Mouse (Mus musculus): ENCODE data around the gene Elfn2. TPM values are rescaled to one million over a fixed set of nuclear protein-coding genes. Genes with fewer than 3 reads are reported as not detected.

Gene Elfn2
- total RNA-seq, 4 experiments from 2014 or later, result 176 to 224 (median 201) TPM

GRCm38 (mm10) chr15:78681781-78682180 lies 36.8 kb downstream of the Elfn2 start:
- DNase-seq (ENCODE audit: low spot score in 2 of 2), result no peak

GRCm38 (mm10) chr15:78681301-78681700 lies 37.3 kb downstream of the Elfn2 start:
- DNase-seq (ENCODE audit: low spot score in 2 of 2), result no peak

GRCm38 (mm10) chr15:78680291-78680690 lies 38.3 kb downstream of the Elfn2 start:
- no peak for DNase-seq (ENCODE audit: low spot score in 2 of 2)

- DNase-seq (ENCODE audit: low spot score in 2 of 2), result no peak
These were observed 40.9 kb downstream of the Elfn2 start for GRCm38 (mm10) chr15:78677708-78678107.

- DNase-seq (ENCODE audit: low spot score in 2 of 2), result no peak
These were observed 41.6 kb downstream of the Elfn2 start for GRCm38 (mm10) chr15:78677015-78677414.

GRCm38 (mm10) chr15:78674912-78675412 lies 43.6 kb downstream of the Elfn2 start:
- DNase-seq (ENCODE audit: low spot score in 2 of 2), result no peak

- DNase-seq (ENCODE audit: low spot score in 2 of 2), result no peak
These were observed 45.1 kb downstream of the Elfn2 start for GRCm38 (mm10) chr15:78673436-78673835.

- no peak for DNase-seq (ENCODE audit: low spot score in 2 of 2)
These were observed 48.2 kb downstream of the Elfn2 start for GRCm38 (mm10) chr15:78670341-78670740.

GRCm38 (mm10) chr15:78669221-78669871 lies 49.2 kb downstream of the Elfn2 start:
- no peak for DNase-seq (ENCODE audit: low spot score in 2 of 2)

GRCm38 (mm10) chr15:78664268-78664667 lies 54.3 kb downstream of the Elfn2 start:
- DNase-seq (ENCODE audit: low spot score in 2 of 2), result no peak

GRCm38 (mm10) chr15:78651169-78651568 lies 67.4 kb downstream of the Elfn2 start:
- DNase-seq (ENCODE audit: low spot score in 2 of 2), result no peak

- DNase-seq (ENCODE audit: low spot score in 2 of 2), result no peak
These were observed 70.8 kb downstream of the Elfn2 start for GRCm38 (mm10) chr15:78647746-78648145.

- no peak for DNase-seq (ENCODE audit: low spot score in 2 of 2)
These were observed 74.0 kb downstream of the Elfn2 start for GRCm38 (mm10) chr15:78644606-78645005.

GRCm38 (mm10) chr15:78643633-78644032 lies 74.9 kb downstream of the Elfn2 start:
- no peak for DNase-seq (ENCODE audit: low spot score in 2 of 2)

GRCm38 (mm10) chr15:78635231-78635630 lies 83.3 kb downstream of the Elfn2 start:
- DNase-seq (ENCODE audit: low spot score in 2 of 2), result no peak

- peak; percentile 64 to 66 for DNase-seq (ENCODE audit: low spot score in 2 of 2)
These were observed 84.4 kb downstream of the Elfn2 start for GRCm38 (mm10) chr15:78634095-78634737.

- DNase-seq (ENCODE audit: low spot score in 2 of 2), result no peak
These were observed 85.2 kb downstream of the Elfn2 start for GRCm38 (mm10) chr15:78633413-78633812.

- no peak for DNase-seq (ENCODE audit: low spot score in 2 of 2)
These were observed 86.2 kb downstream of the Elfn2 start for GRCm38 (mm10) chr15:78632387-78632786.

GRCm38 (mm10) chr15:78626285-78626684 lies 92.3 kb downstream of the Elfn2 start:
- no peak for DNase-seq (ENCODE audit: low spot score in 2 of 2)

GRCm38 (mm10) chr15:78624961-78625360 lies 93.6 kb downstream of the Elfn2 start:
- no peak for DNase-seq (ENCODE audit: low spot score in 2 of 2)

- peak; percentile 60 to 69 for DNase-seq (ENCODE audit: low spot score in 2 of 2)
These were observed 94.1 kb downstream of the Elfn2 start for GRCm38 (mm10) chr15:78624431-78624950.

- DNase-seq (ENCODE audit: low spot score in 2 of 2), result peak; percentile 73 to 83
These were observed 95.1 kb downstream of the Elfn2 start for GRCm38 (mm10) chr15:78623426-78623825.

Data from layer of hippocampus, adult 8-10 months (tissue).